Mouse (Mus musculus) ES-Bruce4 (cell line): ENCODE measurements at regions not wholly inside any gene's neighbourhood (a gene's known extent, or its start where the extent isn't known, plus 50 kb on each side); places are given as distances from the start of the nearest gene placed in this dataset.

ENCODE experiments used
- H3K27ac ChIP-seq: 2 replicates; pipeline ENCODE4 v1.5.1; 2012; ENCODE audit warnings: low read length, inconsistent platforms; ENCODE audit not compliant: insufficient read depth
- H3K27me3 ChIP-seq: 2 replicates; pipeline ENCODE4 v1.6.1; 2012; ENCODE audit warnings: mild to moderate bottlenecking, low read length, inconsistent platforms; ENCODE audit not compliant: control insufficient read depth, poor library complexity, insufficient read depth, severe bottlenecking
- H3K36me3 ChIP-seq: 2 replicates; pipeline ENCODE4 v1.6.1; 2012; ENCODE audit warnings: inconsistent platforms, mild to moderate bottlenecking, low read length, moderate library complexity; ENCODE audit not compliant: control insufficient read depth, poor library complexity, insufficient read depth, severe bottlenecking
- H3K4me1 ChIP-seq: one replicate; pipeline ENCODE4 v1.8.1; 2011; ENCODE audit warnings: low read length; ENCODE audit not compliant: control insufficient read depth, insufficient read depth
- H3K4me3 ChIP-seq: 2 replicates; pipeline ENCODE4 v1.5.1; 2011; ENCODE audit warnings: low read depth, mild to moderate bottlenecking, low read length
- H3K9ac ChIP-seq: 2 replicates; pipeline ENCODE4 v1.6.1; 2012; ENCODE audit warnings: low read depth, mild to moderate bottlenecking, inconsistent platforms; ENCODE audit not compliant: poor library complexity, severe bottlenecking
- H3K9me3 ChIP-seq: replicated peaks from 2 replicates; pipeline ENCODE4 v1.6.1; 2012; ENCODE audit warnings: mild to moderate bottlenecking, low read length, inconsistent platforms; ENCODE audit not compliant: control insufficient read depth, poor library complexity, insufficient read depth, severe bottlenecking
- CTCF ChIP-seq: IDR thresholded peaks from one replicate; pipeline ENCODE4 v1.8.1; 2011; ENCODE audit warnings: low read depth, low read length
- EP300 ChIP-seq: IDR thresholded peaks from 2 replicates; pipeline ENCODE4 v1.6.1; 2011; ENCODE audit warnings: low read depth, low read length; ENCODE audit not compliant: insufficient read depth
- POLR2A ChIP-seq: IDR thresholded peaks from one replicate; pipeline ENCODE4 v1.8.1; 2011; ENCODE audit warnings: low read length; ENCODE audit not compliant: insufficient read depth

GRCm38 (mm10) chr12:93335520-93335919, 1486.6 kb upstream of the Sel1l start:
- TF ChIP-seq CTCF (no peak), EP300 (no peak), POLR2A (no peak)
- no peaks in the 10 kb centered on the region for H3K27me3 ChIP-seq
- no peak overlapping the region for H3K9ac ChIP-seq
- no peaks in the 10 kb centered on the region for H3K36me3 ChIP-seq
- H3K4me1 ChIP-seq: no peaks in the 10 kb centered on the region
- no peak overlapping the region for H3K27ac ChIP-seq
- H3K4me3 ChIP-seq: no peak overlapping the region
- H3K9me3 ChIP-seq: no peaks in the 10 kb centered on the region

GRCm38 (mm10) chr12:93312214-93312613, 1463.3 kb upstream of the Sel1l start:
- no peaks in the 10 kb centered on the region for H3K27me3 ChIP-seq
- H3K27ac ChIP-seq: no peak overlapping the region
- H3K4me3 ChIP-seq: no peak overlapping the region
- no peaks in the 10 kb centered on the region for H3K4me1 ChIP-seq
- TF ChIP-seq CTCF: no peak
- TF ChIP-seq EP300: no peak
- no peak for TF ChIP-seq POLR2A
- no peak overlapping the region for H3K9ac ChIP-seq
- H3K36me3 ChIP-seq: no peaks in the 10 kb centered on the region
- H3K9me3 ChIP-seq: peaks cover 3% of the 10 kb centered on the region; the same call in 1 of the 2 replicates

- H3K9ac ChIP-seq: no peak overlapping the region
- no peaks in the 10 kb centered on the region for H3K4me1 ChIP-seq
- no peak for TF ChIP-seq CTCF
- TF ChIP-seq POLR2A: no peak
- TF ChIP-seq EP300: no peak
These were observed 1432.9 kb upstream of the Sel1l start for GRCm38 (mm10) chr12:93281816-93282215.

DNA sequence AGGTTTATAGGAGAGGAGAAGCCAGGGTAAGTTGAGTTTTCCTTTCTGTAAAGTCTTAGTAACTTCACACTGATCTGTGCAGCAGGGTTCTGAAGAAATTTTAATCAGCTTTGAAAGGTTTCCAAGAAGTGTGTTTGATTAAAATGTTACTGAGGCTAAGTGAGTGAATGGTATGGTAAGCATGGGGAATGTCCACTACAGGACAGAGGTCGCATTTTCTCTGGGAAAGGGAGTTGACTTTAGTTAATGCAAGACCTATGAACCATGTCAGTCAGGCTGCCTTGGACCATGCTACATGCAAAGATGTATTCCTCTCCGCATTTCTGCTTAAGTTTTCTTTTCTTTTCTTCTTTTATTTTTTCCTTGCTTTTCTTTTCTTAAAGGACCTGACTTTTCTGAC, 1424.7 kb upstream of the Sel1l start:
- Histone ChIP-seq H3K27ac (no peak overlapping the region), H3K27me3 (no peaks in the 10 kb centered on the region), H3K36me3 (no peaks in the 10 kb centered on the region), H3K4me1 (no peaks in the 10 kb centered on the region), H3K9ac (no peak overlapping the region), H3K9me3 (no peaks in the 10 kb centered on the region), H3K4me3 (no peak overlapping the region)
- TF ChIP-seq CTCF: no peak
- no peak for TF ChIP-seq POLR2A
- no peak for TF ChIP-seq EP300

More at GRCm38 (mm10) chr12:93281816-93282215, 1432.9 kb upstream of the Sel1l start:
- no peak overlapping the region for H3K27ac ChIP-seq
- no peak overlapping the region for H3K4me3 ChIP-seq
- H3K9me3 ChIP-seq: no peaks in the 10 kb centered on the region
- no peaks in the 10 kb centered on the region for H3K27me3 ChIP-seq
- no peaks in the 10 kb centered on the region for H3K36me3 ChIP-seq

DNA sequence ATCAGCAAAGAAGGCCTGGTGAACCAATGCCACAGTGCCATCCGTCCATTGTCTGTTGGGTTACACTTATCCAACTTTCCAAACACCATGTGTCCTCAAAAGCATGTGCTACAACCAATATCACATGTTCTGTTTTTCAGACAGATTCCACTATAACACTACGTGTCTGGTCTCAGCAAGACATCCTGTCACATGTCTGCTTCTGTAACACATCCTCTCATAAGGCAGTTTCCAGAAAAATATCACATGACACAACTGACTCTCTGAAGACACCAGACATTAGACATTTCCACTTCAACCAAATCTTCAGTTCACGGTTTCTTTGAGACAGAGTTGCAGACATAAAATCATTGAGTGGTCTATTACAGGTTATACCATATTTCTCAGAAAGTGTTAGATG, 1381.3 kb upstream of the Sel1l start:
- no peaks in the 10 kb centered on the region for H3K4me1 ChIP-seq
- no peak overlapping the region for H3K27ac ChIP-seq
- H3K9me3 ChIP-seq: no peaks in the 10 kb centered on the region
- no peak overlapping the region for H3K4me3 ChIP-seq
- TF ChIP-seq POLR2A (no peak), EP300 (no peak), CTCF (no peak)
- H3K27me3 ChIP-seq: no peaks in the 10 kb centered on the region
- H3K36me3 ChIP-seq: no peaks in the 10 kb centered on the region
- no peak overlapping the region for H3K9ac ChIP-seq

DNA sequence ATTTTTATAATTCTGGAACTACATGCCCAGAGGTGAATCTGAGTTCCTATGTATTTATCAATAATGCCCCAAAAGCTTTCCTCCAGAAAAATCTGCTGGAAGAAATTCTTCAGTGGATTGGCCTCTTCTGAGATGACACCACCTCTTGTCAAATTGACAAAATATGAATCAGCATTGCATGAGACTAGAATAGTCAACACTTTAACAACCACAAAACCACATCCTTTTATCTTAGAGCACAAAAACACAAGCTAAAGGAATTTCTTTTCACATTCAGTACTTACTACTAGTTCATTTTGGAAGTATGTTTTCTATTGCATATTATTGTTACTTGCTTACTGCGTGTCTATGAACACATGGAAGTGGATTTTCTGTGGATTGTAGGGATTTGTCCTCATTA, 1377.9 kb upstream of the Sel1l start:
- Histone ChIP-seq H3K27me3 (no peaks in the 10 kb centered on the region), H3K9ac (no peak overlapping the region), H3K4me3 (no peak overlapping the region), H3K36me3 (no peaks in the 10 kb centered on the region), H3K9me3 (no peaks in the 10 kb centered on the region), H3K27ac (no peak overlapping the region), H3K4me1 (no peaks in the 10 kb centered on the region)
- TF ChIP-seq EP300 (no peak), POLR2A (no peak), CTCF (no peak)
